Mouse (Mus musculus) neural tube, embryonic 11.5 days (tissue): ENCODE measurements around the gene Endov. TPM values are rescaled to one million over a fixed set of nuclear protein-coding genes. Genes with fewer than 3 reads are reported as not detected.

Experiments
- polyA plus RNA-seq: library from polyadenylated mRNA; unstranded; fragments of >200 nt; fragmentation: Nextera tagmentation; extraction: Ambion mirVana; gene quantifications from 2 replicates; pipeline ENCODE4 v1.2.1, GENCODE M21; 2014

Gene Endov
- polyA plus RNA-seq, 1 experiment from 2014 or later: 18.1 TPM

Other genes with a start within 250 kb of the Endov start
- 21.4 and 24.1 TPM in 2 replicates for gene Gaa, start 223.5 kb upstream of the Endov start, polyA plus RNA-seq
- gene Eif4a3, start 191.3 kb upstream of the Endov start, polyA plus RNA-seq: 402 and 421 TPM in 2 replicates
- gene Card14, start 183.6 kb upstream of the Endov start, polyA plus RNA-seq: not detected in 2 replicates
- 5.2 and 6.7 TPM in 2 replicates for gene Sgsh, start 135.8 kb upstream of the Endov start, polyA plus RNA-seq
- 4.3 and 5.2 TPM in 2 replicates for gene Slc26a11, start 135.8 kb upstream of the Endov start, polyA plus RNA-seq
- gene Rnf213, start 98.2 kb upstream of the Endov start, polyA plus RNA-seq: 1.8 and 1.9 TPM in 2 replicates
- 8.3 and 9.2 TPM in 2 replicates for gene Nptx1, start 56.4 kb downstream of the Endov start, polyA plus RNA-seq
- 12.2 and 12.6 TPM in 2 replicates for gene Rptor, start 111.6 kb downstream of the Endov start, polyA plus RNA-seq